Mouse (Mus musculus) CH12.LX (cell line): Measurements from ENCODE around the gene Pdss2. TPM values are rescaled to one million over a fixed set of nuclear protein-coding genes. Genes with fewer than 3 reads are reported as not detected.

Experiments
- DNase-seq: peaks from one replicate; pipeline ENCODE4 v3.0.0-alpha.2; 2013; ENCODE audit errors: extremely low read depth
- H3K27ac ChIP-seq: 2 replicates; pipeline ENCODE4 v1.5.1; 2012; ENCODE audit warnings: low read depth, mild to moderate bottlenecking, control low read depth, moderate library complexity; ENCODE audit not compliant: insufficient read depth
- H3K27me3 ChIP-seq: replicated peaks from 2 replicates; pipeline ENCODE3; 2012; ENCODE audit warnings: inconsistent platforms
- H3K36me3 ChIP-seq, 2 experiments: replicated peaks in 1 of 2; 2 replicates each; pipeline versions ENCODE3 to v1.6.1; 2012; ENCODE audit warnings: inconsistent platforms in 1 of 2, low read length in 1 of 2, mild to moderate bottlenecking in 1 of 2, mixed read lengths in 1 of 2, moderate library complexity in 1 of 2; ENCODE audit not compliant: control insufficient read depth in 1 of 2, insufficient read depth in 1 of 2
- H3K4me1 ChIP-seq, 2 experiments: 2 replicates each; pipeline ENCODE4 v1.6.1; 2012; ENCODE audit warnings: inconsistent platforms in 1 of 2, moderate library complexity in 1 of 2; ENCODE audit not compliant: insufficient read depth in 2 of 2, control insufficient read depth in 1 of 2
- H3K4me2 ChIP-seq: 2 replicates; pipeline ENCODE4 v1.6.1; 2012; ENCODE audit warnings: low read depth, mild to moderate bottlenecking, control low read depth; ENCODE audit not compliant: poor library complexity, insufficient read depth, severe bottlenecking
- H3K4me3 ChIP-seq, 3 experiments: fragments of 150-350 bp in 1 of 3; sonication (generic) in 1 of 3; replicated peaks in 1 of 3; 2 replicates each; pipeline versions ENCODE3 to v1.5.1; 2011 to 2012; ENCODE audit warnings: low read depth in 2 of 3, low read length in 2 of 3, mild to moderate bottlenecking in 2 of 3, moderate library complexity in 2 of 3, control low read depth in 1 of 3, improper control_type of control experiment in 1 of 3, inconsistent platforms in 1 of 3, mixed read lengths in 1 of 3; ENCODE audit not compliant: poor library complexity in 1 of 3
- H3K79me2 ChIP-seq: replicated peaks from 2 replicates; pipeline ENCODE4 v1.6.1; 2012; ENCODE audit warnings: mild to moderate bottlenecking, moderate library complexity; ENCODE audit not compliant: control insufficient read depth, poor library complexity, insufficient read depth, severe bottlenecking; ENCODE audit errors: extremely low read depth
- H3K9ac ChIP-seq: 2 replicates; pipeline ENCODE4 v1.6.1; 2012; ENCODE audit warnings: low read depth, mild to moderate bottlenecking, control low read depth, moderate library complexity; ENCODE audit not compliant: insufficient read depth
- H3K9me3 ChIP-seq: replicated peaks from 2 replicates; pipeline ENCODE3; 2012; ENCODE audit warnings: low read length, inconsistent platforms, mixed read lengths
- CHD1 ChIP-seq: IDR thresholded peaks from 2 replicates; pipeline ENCODE4 v1.6.1; 2012; ENCODE audit warnings: low read depth, low read length, improper control_type of control experiment, inconsistent platforms
- CHD2 ChIP-seq: IDR thresholded peaks from 2 replicates; pipeline ENCODE4 v1.6.1; 2011; ENCODE audit warnings: low read length, improper control_type of control experiment
- CTCF ChIP-seq, 2 experiments: IDR thresholded peaks in 1 of 2; conservative IDR thresholded peaks in 1 of 2; 2 replicates each; pipeline ENCODE4 v1.5.1; 2011 to 2012; ENCODE audit warnings: low read depth in 2 of 2, low read length in 2 of 2, improper control_type of control experiment in 1 of 2, inconsistent platforms in 1 of 2, mild to moderate bottlenecking in 1 of 2, moderate library complexity in 1 of 2
- E2F4 ChIP-seq: IDR thresholded peaks from 2 replicates; pipeline ENCODE4 v1.6.1; 2011; ENCODE audit warnings: low read depth, low read length, improper control_type of control experiment; ENCODE audit not compliant: insufficient replicate concordance
- ETS1 ChIP-seq: conservative IDR thresholded peaks from 2 replicates; pipeline ENCODE4 v1.6.1; 2012; ENCODE audit warnings: low read depth, mild to moderate bottlenecking, inconsistent platforms, low read length, improper control_type of control experiment, moderate library complexity
- GABPA ChIP-seq: IDR thresholded peaks from 2 replicates; pipeline ENCODE4 v1.6.1; 2012; ENCODE audit warnings: low read depth, low read length, improper control_type of control experiment, inconsistent platforms; ENCODE audit not compliant: insufficient replicate concordance
- HCFC1 ChIP-seq: IDR thresholded peaks from 2 replicates; pipeline ENCODE4 v1.6.1; 2012; ENCODE audit warnings: low read depth, mild to moderate bottlenecking, inconsistent platforms, low read length, improper control_type of control experiment
- IRF4 ChIP-seq: IDR thresholded peaks from 2 replicates; pipeline ENCODE4 v1.6.1; 2014; ENCODE audit warnings: low read depth, mild to moderate bottlenecking, inconsistent platforms, low read length, improper control_type of control experiment
- MAX ChIP-seq: IDR thresholded peaks from 2 replicates; pipeline ENCODE4 v1.6.1; 2011; ENCODE audit warnings: low read length, improper control_type of control experiment
- MAZ ChIP-seq: IDR thresholded peaks from 2 replicates; pipeline ENCODE4 v1.6.1; 2012; ENCODE audit warnings: low read depth, mild to moderate bottlenecking, inconsistent platforms, low read length, improper control_type of control experiment, moderate library complexity
- MXI1 ChIP-seq: IDR thresholded peaks from 2 replicates; pipeline ENCODE4 v1.6.1; 2011; ENCODE audit warnings: mild to moderate bottlenecking, low read depth, low read length, improper control_type of control experiment
- MYC ChIP-seq: IDR thresholded peaks from 2 replicates; pipeline ENCODE4 v1.6.1; 2011; ENCODE audit warnings: low read depth, mild to moderate bottlenecking, improper control_type of control experiment, low read length
- NELFE ChIP-seq: IDR thresholded peaks from 2 replicates; pipeline ENCODE4 v1.6.1; 2011; ENCODE audit warnings: low read depth, low read length, improper control_type of control experiment
- NRF1 ChIP-seq: IDR thresholded peaks from 2 replicates; pipeline ENCODE4 v1.6.1; 2014; ENCODE audit warnings: low read depth, mild to moderate bottlenecking, inconsistent platforms, low read length, improper control_type of control experiment, moderate library complexity
- PAX5 ChIP-seq: IDR thresholded peaks from 2 replicates; pipeline ENCODE4 v1.6.1; 2012; ENCODE audit warnings: low read length, inconsistent platforms, mixed read lengths
- POLR2AphosphoS2 ChIP-seq: IDR thresholded peaks from 2 replicates; pipeline ENCODE4 v1.6.1; 2011; ENCODE audit warnings: low read depth, low read length, improper control_type of control experiment
- SIN3A ChIP-seq: IDR thresholded peaks from 2 replicates; pipeline ENCODE4 v1.6.1; 2012; ENCODE audit warnings: low read length, improper control_type of control experiment, inconsistent platforms
- TBP ChIP-seq: conservative IDR thresholded peaks from 2 replicates; pipeline ENCODE4 v1.6.1; 2011; ENCODE audit warnings: low read depth, low read length, improper control_type of control experiment
- TCF12 ChIP-seq: IDR thresholded peaks from 2 replicates; pipeline ENCODE4 v1.6.1; 2014; ENCODE audit warnings: low read depth, mild to moderate bottlenecking, inconsistent platforms, low read length, improper control_type of control experiment
- USF1 ChIP-seq: IDR thresholded peaks from 2 replicates; pipeline ENCODE4 v1.6.1; 2014; ENCODE audit warnings: low read depth, mild to moderate bottlenecking, inconsistent platforms, low read length, improper control_type of control experiment
- USF2 ChIP-seq: conservative IDR thresholded peaks from 2 replicates; pipeline ENCODE4 v1.6.1; 2011; ENCODE audit warnings: low read depth, low read length, improper control_type of control experiment
- ZMIZ1 ChIP-seq: IDR thresholded peaks from 2 replicates; pipeline ENCODE4 v1.6.1; 2012; ENCODE audit warnings: low read depth, mild to moderate bottlenecking, inconsistent platforms, low read length, improper control_type of control experiment
- dilution Hi-C: fragments of 300-500 bp; cut with MboI; formaldehyde crosslinking; loops from 2 replicates; pipeline ENCODE4 v1.14.3; 2020; ENCODE audit warnings: low sequenced_read_pairs; ENCODE audit not compliant: extremely low pct_unique_long_range_greater_than_20kb, extremely low pct_ligation_motif_present
- in situ Hi-C: fragments of 300-500 bp; cut with MboI; formaldehyde crosslinking; loops from 3 replicates; pipeline ENCODE4 v1.14.3; 2019; ENCODE audit warnings: low sequenced_read_pairs, low pct_ligation_motif_present, low pct_unique_long_range_greater_than_20kb, mixed read lengths
- polyA plus RNA-seq: library from polyadenylated mRNA; unstranded; fragments of >175 nt; gene quantifications from 2 replicates; pipeline ENCODE4 v1.2.1, GENCODE M21; 2012; ENCODE audit warnings: low read depth; ENCODE audit not compliant: insufficient read length
- total RNA-seq, 2 experiments: library from RNA; depleted of rRNA; stranded (reverse); fragments of 300-350 nt in 1 of 2; fragments of >200 nt in 1 of 2; gene quantifications; 2 replicates each; pipeline ENCODE4 v1.2.3; 2012 to 2014

The Pdss2 gene
- total and polyA plus RNA-seq, 3 experiments, result 11.1 to 17.9 (median 14.3) TPM

GRCm38 (mm10) chr10:43365909-43366308 is 144.6 kb downstream of the Pdss2 start:
- Histone ChIP-seq H3K36me3 (peaks cover 0 to 35% of the 10 kb centered on the region in 2 experiments), H3K4me3 (no peak overlapping the region), H3K4me1 (peaks cover 0 to 18% of the 10 kb centered on the region in 2 experiments; a peak in 2 of 4 replicates), H3K27ac (no peak overlapping the region), H3K79me2 (0 out of 2 replicates have a peak, but pooled peaks cover 2% of the 10 kb centered on the region), H3K27me3 (no peaks in the 10 kb centered on the region), H3K4me2 (no peak overlapping the region), H3K9me3 (no peaks in the 10 kb centered on the region), H3K9ac (no peak overlapping the region)
- no peak for DNase-seq
- dilution Hi-C loops (no loop called here), in situ Hi-C loops (no loop called here)
- TF ChIP-seq NELFE (no peak), PAX5 (no peak)

- TF ChIP-seq HCFC1 (no peak), CHD1 (no peak), IRF4 (no peak), MAX (no peak), SIN3A (no peak), TBP (no peak), MXI1 (no peak), NRF1 (no peak), POLR2AphosphoS2 (no peak), ETS1 (no peak), USF2 (no peak), E2F4 (no peak), USF1 (no peak), TCF12 (no peak), CTCF (conservative IDR thresholded peaks at IDR 0.05 in 1 of 2, IDR thresholded peaks at IDR 0.05 in 1 of 2; ENCODE audit: low read depth in 2 of 2, low read length in 2 of 2) (no peak), MYC (no peak), CHD2 (no peak), ZMIZ1 (no peak), MAZ (no peak), GABPA (no peak)
Observed at GRCm38 (mm10) chr10:43368611-43369010, 147.3 kb downstream of the Pdss2 start.

More at GRCm38 (mm10) chr10:43368611-43369010, 147.3 kb downstream of the Pdss2 start:
- H3K27ac ChIP-seq, result no peak overlapping the region
- H3K4me3 ChIP-seq, result no peak overlapping the region
- H3K27me3 ChIP-seq, result no peaks in the 10 kb centered on the region
- H3K9me3 ChIP-seq, result no peaks in the 10 kb centered on the region
- H3K4me1 ChIP-seq, result peaks cover 0 to 26% of the 10 kb centered on the region in 2 experiments; a peak in 2 of 4 replicates
- H3K36me3 ChIP-seq, result peaks cover 0 to 36% of the 10 kb centered on the region in 2 experiments
- no peak overlapping the region for H3K9ac ChIP-seq
- in situ Hi-C loops, result no loop called here
- dilution Hi-C loops, result no loop called here
- 0 out of 2 replicates have a peak, but pooled peaks cover 2% of the 10 kb centered on the region for H3K79me2 ChIP-seq
- no peak for DNase-seq
- H3K4me2 ChIP-seq, result no peak overlapping the region
